Mouse (Mus musculus) adrenal gland, adult (tissue): ENCODE data around the gene Stk19.
A peak's percentile ranks its signal among the peaks of the same experiment; 100 is the strongest.
"Not testable (repeated sequence)": the region's sequence is repeated elsewhere in the genome, so short reads cannot be mapped to it uniquely, and the experiment has no call there.

Experiments used
- DNase-seq, 2 experiments: peaks; one replicate each; pipeline ENCODE4 v3.0.0; 2022 to 2023; ENCODE audit warnings: low spot score in 1 of 2; ENCODE audit not compliant: inconsistent age in 2 of 2

Stk19 gene

DNA sequence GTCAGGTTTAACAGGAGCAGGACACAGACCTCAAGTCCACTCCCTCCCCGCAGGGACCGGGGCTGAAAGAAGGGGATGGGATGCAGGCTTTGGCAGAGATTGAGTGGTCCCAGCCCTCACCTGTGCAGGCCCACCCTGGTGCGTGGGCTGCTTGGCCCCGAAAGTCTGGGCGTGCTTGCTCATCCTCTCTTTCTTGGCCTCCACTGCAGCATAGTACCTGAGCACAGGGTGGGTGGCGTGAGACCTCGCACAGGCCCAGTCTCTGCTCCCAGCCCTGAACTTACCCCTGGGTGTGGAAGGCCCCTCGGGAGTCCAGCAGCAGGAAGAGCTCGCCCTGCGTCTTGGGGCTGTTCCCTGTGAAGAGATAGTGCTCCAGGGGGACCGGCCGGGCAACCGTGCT lies 8.1 kb upstream of the Stk19 start:
- no peak for DNase-seq

DNA sequence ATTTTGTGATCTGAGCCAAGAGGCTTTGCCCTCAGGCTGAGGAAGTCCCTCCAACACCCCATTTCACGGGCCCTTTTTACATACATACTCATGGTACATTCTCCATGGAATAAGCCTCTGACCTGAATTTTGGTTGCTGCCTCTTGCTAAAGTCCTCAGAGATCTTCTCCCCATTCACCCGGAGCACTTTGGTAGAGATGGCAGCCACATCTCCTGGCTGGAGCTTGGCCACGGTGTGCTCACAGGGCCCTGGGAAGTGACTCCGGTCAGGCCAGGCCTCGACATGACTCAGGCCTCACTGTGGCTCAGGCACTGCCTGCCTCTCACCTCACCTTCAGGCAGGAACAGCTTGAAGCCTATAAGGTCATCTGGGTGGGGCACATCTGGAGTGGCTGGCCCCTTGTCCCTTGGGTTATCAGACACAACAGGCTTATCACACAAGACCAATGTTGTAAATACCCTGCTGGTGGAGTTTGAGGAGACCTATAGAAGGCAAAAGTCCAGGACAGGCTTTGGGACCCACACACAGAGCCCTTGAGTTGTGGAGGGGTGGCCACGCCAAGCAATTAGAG lies 4.1 kb upstream of the Stk19 start:
- no peak for DNase-seq

DNA sequence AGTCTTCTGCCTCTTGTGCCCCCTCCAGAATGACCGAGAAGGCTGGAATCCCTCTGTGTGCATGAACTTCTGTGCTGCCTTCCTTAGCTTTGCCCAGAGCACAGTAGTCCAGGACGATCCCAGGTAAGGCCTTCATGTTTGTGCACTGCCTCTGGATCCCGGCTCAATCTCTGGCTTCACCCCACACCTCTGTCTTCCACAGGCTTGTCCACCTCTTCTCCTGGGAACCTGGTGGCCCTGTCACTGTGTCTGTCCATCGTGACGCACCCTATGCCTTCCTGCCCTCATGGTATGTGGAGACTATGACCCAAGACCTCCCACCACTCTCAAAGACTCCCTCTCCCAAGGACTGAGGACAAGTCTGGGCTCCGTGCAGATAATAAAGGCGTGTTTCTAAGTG lies 2.0 kb upstream of the Stk19 start:
- DNase-seq, result no peak

- DNase-seq, result peak in 1 of 2 experiments; percentile 41
Measured at GRCm38 (mm10) chr17:34837464-34838324, 949 bp upstream of the Stk19 start.

GRCm38 (mm10) chr17:34836155-34836855 lies 440 bp downstream of the Stk19 start:
- DNase-seq, result no peak

DNA sequence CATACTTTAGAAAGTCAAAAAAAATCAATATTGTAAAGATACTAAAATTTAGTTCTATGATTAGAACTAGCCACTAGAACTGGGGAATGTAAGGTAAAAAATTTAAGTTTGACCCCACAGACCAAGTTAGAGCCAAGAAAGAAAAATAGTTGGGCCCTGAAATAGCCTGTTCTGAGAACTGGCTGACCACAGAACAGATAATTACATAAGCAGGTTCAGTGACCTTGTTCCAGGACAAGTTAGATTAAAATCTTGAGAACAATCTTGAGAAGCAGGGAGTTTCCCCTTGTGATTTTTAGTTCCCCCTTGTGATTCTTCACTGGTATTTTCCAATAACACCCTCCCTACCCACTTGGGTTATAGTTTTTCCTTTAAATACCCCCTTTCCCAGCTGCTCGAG lies 6.0 kb downstream of the Stk19 start:
- DNase-seq, result not testable (repeated sequence)

- peak in 1 of 2 experiments; percentile 61 for DNase-seq
Measured at GRCm38 (mm10) chr17:34814818-34815370, 21.9 kb downstream of the Stk19 start.

DNA sequence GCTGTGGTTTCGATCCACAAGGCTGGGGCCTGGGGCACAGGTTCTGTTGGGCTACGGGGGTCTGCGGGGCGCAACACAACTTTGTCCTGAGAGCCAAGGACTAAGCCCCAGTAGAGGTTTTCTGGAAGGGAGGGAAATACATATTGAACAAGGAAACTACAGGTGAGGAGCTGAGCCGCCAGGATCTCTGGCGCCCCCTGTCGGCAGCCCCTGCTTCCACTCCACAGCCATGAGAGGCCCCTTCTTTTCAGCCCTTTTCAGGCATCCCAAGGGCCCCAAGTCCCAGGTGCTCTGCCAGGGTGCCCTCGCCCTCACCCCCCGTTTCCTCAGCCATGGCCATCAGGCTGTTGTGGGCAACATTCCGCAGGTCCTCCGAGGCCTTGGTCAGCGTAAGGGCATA lies 23.0 kb downstream of the Stk19 start:
- DNase-seq, result peak; percentile 56 to 78

DNA sequence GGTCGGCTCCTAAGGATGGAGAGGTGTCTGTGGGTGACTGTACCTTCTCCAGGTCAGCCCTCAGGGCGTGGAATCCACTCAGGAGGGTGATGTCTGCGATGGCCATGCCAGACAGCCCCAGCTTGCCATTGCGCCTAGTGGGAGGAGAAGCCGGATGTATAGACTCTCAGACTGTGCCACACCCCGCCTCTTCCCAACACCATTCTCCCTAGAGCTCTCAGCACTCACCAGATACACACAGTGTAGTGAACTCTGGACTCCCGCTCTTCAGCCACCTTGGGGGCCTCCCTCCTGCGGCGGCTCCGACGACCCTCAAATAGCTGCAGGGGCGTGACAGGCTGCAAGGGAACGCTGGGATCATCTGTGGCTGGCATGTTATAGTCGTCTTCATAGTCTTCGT lies 25.5 kb downstream of the Stk19 start:
- DNase-seq, result no peak

- DNase-seq, result peak; percentile 71 to 85
Measured at GRCm38 (mm10) chr17:34810811-34811210, 25.9 kb downstream of the Stk19 start.

DNA sequence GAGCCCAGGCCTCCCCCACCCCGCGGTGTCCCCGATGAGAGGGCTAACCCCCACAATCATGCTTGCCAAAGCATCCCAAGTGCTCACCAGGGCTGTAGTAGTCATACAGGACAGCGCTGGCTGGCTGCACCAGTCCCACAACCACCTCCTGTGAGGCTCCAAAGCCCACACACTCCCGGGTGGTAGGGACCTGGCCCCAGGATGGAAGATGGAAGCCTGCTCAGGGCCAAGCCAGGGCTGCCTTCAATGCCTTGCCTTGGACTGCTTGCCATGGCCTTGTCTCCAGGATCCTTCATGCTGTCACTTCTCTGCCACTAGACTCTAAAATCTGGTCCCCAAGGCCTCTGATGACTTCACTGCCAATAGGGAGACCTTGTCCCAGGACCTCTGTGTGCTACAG lies 26.3 kb downstream of the Stk19 start:
- DNase-seq, result peak; percentile 84 to 90

DNA sequence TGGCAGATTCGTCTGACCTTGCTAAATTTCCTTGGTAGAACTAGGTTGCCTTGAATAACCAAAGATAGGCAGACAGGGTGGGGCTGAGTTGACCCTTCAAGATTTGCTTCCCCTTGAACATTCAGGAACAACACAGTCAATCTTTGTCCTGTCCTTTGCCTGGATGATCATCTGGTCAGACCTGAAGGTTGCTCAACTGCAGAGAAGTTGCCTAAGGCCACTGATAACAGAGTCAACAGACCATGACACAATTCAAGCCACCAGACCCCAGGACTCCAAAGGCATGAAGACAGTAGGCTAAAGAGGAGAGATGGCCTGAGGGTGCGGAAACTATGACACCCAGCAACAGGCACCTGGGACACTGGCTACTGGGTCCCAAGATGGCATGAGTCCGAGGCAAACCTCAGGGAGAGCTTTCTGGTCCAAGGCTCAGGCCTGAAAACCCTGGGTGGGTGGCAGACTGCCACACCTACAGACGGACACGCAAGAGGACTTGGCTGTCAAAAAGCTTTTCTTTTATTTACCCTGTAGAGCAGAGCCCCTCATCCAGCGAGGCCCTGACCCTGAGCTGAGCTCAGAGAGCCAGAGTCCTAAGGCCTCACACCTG lies 28.0 kb downstream of the Stk19 start:
- DNase-seq, result peak in 1 of 2 experiments; percentile 80

DNA sequence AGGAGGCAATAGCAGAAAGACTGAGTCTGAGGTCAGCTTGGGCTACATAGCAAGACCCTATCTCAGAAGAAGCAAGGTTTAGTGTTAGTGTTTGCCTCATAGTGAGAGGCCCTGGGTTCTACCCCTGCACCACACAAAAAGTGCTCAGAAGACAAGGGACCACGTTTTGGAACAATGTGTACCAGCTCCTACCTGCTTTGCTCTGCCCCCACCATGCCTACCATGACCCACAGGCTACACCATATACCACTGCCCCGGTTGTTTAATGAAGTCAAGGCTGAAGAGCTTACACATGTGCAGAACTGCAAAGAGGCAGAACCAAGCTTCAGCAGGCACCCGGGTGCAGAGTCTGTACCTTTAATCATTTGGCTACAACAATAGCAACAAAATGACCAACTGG lies 29.6 kb downstream of the Stk19 start:
- no peak for DNase-seq

- no peak for DNase-seq
Measured at GRCm38 (mm10) chr17:34804871-34805562, 31.7 kb downstream of the Stk19 start.

- peak; percentile 90 to 96 for DNase-seq
Measured at GRCm38 (mm10) chr17:34804301-34804700, 32.4 kb downstream of the Stk19 start, which contains the start of gene Cyp21a1. Gene Cyp21a1 (minus strand): TSS chr17:34804561.

GRCm38 (mm10) chr17:34803367-34803766 lies 33.4 kb downstream of the Stk19 start:
- DNase-seq, result peak; percentile 53 to 80

- peak; percentile 51 to 79 for DNase-seq
Measured at GRCm38 (mm10) chr17:34802756-34803155, 34.0 kb downstream of the Stk19 start.

DNA sequence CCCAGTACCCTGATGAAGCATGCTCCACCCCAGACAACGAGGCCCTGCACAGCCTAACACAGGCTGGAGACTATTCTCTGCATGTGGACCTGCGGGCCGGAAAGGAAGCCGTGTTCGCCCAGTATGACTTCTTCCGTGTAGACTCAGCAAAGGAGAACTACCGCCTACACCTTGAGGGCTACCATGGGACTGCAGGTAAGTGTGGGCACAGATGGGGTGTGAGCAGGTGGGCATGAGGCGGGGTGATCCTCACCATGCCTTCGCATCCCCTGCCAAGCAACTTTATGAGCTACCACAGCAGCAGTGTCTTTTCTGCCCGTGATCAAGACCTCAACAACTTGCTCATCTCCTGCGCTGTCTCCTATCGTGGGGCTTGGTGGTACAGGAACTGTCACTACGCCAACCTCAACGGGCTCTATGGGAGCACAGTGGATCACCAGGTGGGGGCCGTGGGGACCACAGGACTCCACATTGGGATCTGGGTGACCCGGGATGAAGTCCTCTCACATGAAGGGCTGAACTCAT lies 35.9 kb downstream of the Stk19 start:
- DNase-seq, result peak; percentile 43 to 79

DNA sequence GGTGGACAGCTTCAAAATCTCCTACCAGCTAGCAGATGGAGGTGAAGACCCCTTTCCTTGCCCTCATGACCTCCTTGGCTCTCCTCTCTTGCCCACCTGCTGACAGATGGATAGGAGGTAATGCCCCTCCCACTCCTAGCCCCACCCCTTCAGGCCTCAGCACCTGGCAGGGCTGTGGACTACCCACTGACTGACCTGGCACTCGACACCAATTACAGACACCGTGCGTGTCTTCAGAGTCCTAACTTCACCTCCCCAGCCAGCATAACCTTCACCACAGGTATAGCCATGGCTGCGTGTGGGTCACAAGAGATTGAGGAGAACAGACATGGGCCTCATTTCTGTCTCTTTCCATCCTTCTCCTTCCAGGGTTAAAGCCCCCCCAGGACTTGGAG lies 37.2 kb downstream of the Stk19 start:
- DNase-seq, result peak in 1 of 2 experiments; percentile 86

DNA sequence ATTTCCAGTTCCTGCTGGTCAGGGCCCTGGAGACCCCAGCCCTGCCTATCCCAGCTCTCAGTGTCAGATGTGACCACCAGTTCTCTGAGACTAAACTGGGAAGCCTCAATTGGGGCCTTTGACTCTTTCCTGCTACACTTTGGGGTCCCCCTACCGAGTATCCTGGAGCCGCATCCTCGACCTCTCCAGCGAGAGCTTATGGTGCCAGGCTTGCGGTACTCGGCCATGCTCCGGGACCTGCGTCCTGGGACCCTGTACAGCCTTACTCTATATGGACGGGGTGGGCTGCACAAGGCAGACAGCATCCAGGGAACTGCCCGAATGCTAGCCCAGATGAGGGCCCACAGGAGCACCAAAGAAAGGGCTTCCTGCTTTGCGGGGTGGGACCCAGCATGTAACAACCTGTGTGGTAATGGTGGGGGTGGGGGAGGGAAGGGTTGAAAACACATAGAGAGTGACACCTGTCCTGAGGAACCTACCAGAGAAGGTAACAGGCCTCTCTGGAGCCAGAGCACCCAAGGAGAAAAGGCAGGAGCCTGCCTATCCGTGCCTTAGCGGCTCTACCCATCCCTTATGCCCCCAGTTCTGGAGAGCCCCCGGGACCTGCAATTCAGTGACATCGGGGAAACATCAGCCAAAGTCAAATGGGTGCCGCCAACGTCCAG lies 37.7 kb downstream of the Stk19 start:
- DNase-seq, result peak; percentile 57 to 84
